Mouse (Mus musculus) lung, adult 2 months (tissue): ENCODE data around the gene Cnst.

Experiments
- CTCF ChIP-seq: fragments of 200-500 bp; IDR thresholded peaks from 2 replicates; pipeline ENCODE4 v1.5.1; 2011; ENCODE audit warnings: mild to moderate bottlenecking, low read length, control low read depth; ENCODE audit not compliant: insufficient read depth
- POLR2A ChIP-seq: fragments of 200-500 bp; IDR thresholded peaks from 2 replicates; pipeline ENCODE4 v1.6.1; 2011; ENCODE audit warnings: low read depth, mild to moderate bottlenecking, control low read depth, low read length, borderline replicate concordance; ENCODE audit errors: extremely low read depth

DNA sequence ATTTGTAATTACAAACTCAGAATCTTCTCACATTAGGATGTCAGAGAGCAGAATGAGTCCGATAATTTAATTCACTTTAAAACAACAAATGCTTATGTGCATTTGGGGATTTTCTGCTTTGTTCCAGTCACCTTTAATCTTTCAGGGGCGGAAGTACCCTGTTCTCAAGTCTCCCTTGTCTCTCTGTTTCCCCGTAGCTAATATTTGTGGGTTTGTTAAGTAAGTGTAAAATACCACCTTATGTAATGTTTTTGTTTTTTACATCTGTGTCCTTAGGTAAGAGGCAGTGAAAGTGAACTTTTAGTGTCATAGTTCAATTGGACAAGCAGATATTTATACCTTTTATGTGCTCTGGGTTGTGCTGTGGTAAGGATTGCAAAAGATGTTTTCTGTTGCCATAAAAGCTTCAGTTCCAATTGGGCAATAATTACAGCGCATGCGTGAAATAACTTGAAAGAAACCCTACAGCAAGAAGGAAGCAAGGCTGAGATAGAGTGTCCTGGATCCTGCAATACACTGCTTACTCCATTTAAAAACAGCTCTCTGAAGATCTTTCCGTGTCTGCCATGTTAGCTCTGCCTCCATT, 14.8 kb downstream of the Cnst start:
- no peak for TF ChIP-seq POLR2A
- no peak for TF ChIP-seq CTCF
